Mouse (Mus musculus) left cerebral cortex, adult 18-20 months (tissue): Measurements from ENCODE around the gene Taf3. TPM values are rescaled to one million over a fixed set of nuclear protein-coding genes. Genes with fewer than 3 reads are reported as not detected.

Source experiments
- DNase-seq, 2 experiments: peaks; one replicate each; pipeline ENCODE4 v3.0.0; 2021 to 2022; ENCODE audit warnings: low spot score in 2 of 2, mixed read lengths in 1 of 2
- total RNA-seq, 2 experiments: library from RNA; stranded (reverse); gene quantifications; 2 replicates each; pipeline ENCODE4 v1.2.3; 2021

Gene Taf3
- total RNA-seq, 2 experiments from 2014 or later, result 14.3 to 17.1 TPM

DNA sequence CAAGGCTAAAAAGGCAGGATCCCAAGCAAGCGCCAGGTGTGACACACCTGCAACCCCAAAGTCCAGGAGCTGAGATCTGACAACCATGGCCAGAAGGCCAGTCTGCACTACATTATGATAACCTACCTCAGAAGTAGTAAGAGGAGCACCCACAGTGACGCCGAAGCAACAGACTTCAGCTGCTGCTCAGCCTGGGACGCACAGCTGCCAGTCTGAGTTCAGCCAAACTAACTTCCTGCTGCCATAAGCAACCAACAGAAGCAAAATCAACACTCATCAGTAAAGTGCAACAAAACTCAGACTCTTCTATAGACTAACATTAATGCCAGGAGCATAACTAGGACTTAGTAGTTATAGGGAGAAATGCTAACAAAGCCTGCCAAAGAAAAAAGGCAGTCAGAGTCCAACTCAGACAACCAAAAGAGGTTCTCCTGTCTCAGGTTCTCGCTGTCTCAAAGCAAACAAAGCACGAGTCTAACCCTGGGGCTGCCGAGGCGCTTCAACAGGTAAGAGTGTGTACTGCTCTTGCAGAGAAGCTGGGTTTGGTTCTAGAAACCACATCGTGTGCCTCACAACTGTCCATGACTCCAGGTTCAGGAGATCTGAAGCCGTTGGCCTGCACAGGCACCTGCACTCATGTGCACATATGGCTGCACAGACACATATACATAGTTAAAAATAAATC lies 33.3 kb downstream of the Taf3 start:
- DNase-seq, result no peak

DNA sequence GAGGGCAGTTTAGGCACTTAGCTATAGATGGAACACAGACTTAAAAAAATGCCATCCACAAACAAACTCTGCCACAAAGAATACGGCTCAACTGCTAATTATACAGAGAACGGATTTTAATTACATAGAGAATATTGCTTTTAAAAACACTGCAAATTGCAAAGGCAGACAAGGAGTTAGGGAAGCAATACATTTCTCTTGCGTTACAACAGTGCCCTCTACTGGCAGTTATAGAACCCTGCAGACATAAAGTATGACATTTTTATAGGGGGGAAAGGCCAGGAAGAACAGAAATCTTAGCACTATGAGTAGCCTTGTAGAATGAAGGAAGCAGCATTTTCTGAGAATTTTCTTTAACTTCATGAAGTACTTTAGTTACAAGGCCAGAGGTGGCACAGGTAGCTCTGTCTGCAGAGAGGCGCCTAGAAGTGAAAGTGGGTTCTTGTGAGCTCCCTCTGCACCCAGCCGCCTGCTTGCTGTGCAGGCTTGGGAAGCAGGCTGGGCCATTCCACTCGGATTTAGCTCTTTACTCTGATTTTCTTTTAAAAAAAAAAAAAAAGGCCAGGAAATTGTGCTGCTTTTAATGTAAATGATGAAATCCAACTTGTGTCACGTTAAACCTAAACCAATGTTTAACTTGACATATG lies 38.0 kb downstream of the Taf3 start:
- no peak for DNase-seq

DNA sequence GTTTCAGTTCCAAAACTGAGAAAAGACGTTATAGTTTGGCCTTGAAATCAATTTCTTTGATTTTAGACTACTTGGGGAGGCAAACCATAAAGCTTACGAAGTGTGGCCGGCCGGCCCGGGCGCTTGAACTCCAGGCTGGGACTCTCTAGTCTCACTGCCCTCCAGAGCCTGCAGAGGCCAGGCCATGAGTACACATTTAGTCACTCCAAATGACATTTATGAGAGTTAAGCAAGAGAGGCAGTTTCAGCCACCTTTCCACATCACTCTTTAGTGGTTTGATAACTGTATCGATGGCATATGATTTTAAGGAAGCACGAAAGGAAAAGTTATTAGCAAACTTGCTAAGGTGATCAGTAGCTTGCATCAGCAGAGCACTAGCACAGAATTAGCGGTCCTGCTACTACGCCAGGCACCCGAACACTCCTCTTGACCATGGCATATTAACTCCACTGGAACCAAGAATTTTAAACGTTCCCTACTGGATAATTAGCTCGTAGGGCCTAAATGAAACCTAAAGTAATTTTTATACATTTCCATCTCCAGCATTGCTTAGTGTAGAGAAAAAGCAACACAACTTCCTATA lies 38.6 kb downstream of the Taf3 start:
- no peak for DNase-seq

DNA sequence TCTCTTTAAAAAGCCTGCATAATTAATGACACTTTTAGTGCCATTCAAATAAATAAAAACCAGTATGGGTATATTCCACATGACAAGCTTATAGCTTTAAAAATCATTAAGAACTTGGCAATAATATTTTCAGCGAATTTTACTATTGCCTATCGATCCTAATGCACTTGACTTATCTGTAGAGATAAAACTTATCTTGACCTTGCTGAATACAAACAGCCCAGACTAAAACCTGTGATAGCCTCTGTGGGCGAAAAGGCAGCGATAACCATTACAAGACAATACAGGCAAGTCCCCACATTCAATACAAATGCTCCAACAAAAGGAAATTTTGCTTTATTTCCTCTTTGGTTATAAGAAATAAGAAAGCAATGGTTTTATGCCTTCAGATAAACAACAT lies 39.8 kb downstream of the Taf3 start:
- DNase-seq, result no peak

DNA sequence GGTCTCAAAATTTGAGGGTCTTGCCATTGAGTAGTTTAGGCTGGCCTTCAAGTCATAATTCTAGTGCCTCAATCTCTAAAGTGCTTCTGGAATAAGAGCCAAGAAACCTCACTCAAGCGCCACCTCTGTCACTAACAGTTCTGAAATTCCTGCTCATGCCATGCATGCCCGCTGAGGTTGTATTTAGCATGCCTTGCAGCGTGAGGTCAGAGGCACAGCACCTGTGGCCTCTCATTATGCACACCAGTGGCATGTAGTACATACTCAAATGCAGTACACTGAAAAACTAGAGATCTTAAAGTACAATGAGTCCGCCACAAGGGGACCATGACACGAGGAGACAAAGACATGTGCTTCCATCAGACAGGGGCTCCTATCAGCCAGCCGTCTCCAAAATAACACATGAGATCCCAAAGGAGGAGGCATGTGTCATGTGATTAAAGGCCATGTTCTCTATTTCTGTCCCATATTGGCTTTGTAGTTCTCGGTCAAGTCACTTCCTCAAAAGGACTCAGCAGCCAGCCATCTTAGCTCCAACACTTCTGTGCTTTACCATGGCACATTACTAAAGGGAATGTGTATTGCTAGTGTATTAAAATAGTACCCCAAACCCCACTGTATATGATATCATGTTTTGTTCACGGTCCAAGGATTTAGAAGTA lies 43.3 kb downstream of the Taf3 start:
- DNase-seq, result no peak

DNA sequence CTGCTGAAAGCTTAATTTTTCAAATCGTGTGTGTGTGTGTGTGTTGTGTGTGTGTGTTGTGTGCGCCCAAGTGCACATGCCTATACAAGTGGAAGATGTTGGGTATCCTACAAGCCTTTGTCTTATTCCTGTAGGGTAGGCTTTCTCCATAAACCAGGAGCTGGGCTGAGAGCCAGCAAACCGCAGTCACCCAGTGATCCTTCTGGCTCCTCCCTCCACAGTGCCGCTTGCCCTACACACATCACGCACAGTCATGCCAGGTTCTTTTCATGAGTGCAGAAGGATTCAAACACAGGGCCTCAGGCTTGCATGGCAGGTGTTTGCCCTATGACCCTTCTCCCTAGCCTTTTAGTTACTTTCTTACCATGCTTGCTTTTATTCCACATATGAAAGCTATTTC lies 45.0 kb downstream of the Taf3 start:
- DNase-seq, result no peak

DNA sequence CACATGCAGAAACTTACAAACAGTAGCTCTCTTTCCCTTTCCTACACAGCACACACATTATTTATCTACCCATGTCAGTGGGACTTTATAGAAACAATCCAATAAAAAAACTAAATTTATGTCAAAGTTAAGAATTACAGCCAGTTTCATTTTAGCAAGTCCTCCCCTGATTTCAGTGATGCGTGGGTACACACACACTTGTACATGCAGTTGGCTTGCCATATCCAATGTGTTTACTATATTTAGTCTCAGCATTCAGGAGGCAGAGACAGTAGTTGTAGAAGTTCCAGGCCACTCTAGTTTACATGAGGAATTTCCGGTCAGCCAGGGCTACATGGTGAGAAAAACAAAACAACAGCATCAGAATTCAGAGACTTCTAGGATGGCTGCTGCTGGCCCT lies 46.8 kb downstream of the Taf3 start:
- peak in 1 of 2 experiments; percentile 11 for DNase-seq

DNA sequence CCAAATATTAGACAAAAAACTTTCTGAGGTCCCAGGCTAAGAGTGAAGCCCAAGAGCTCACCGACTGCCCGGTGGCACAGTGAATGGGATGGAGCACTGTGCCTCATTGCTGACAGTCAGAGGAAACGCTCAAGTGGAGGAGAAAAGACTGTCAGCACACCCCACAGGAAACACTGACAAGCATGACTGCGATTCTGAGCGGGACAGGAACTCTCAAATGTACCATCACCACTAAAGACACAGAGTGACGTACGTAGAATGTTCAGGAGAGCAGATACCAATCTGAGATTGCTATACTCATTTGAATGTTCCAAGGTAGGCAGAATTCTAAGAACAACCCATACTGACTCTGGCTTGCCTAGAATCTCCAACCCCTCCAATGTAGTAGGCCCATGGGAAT lies 50.9 kb downstream of the Taf3 start:
- no peak for DNase-seq

DNA sequence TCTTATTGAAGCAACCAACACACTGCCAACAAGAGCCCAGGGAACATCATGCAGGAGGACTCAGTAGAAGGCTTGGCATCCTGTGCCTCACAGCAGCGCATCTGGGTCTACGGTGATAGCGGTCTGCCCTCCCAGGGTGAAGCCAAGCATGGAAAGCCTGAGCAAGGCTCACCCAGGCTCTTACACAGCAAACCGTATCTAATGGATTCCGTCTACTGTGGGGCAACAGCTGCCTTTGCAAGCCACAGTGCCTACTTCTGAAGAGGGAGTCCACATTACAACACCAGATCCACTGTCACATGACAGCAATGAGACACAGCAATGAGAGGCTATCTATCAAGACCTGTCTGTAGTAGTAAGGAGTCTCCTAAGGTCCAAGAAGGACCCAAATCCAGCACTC lies 52.3 kb downstream of the Taf3 start:
- DNase-seq, result no peak

DNA sequence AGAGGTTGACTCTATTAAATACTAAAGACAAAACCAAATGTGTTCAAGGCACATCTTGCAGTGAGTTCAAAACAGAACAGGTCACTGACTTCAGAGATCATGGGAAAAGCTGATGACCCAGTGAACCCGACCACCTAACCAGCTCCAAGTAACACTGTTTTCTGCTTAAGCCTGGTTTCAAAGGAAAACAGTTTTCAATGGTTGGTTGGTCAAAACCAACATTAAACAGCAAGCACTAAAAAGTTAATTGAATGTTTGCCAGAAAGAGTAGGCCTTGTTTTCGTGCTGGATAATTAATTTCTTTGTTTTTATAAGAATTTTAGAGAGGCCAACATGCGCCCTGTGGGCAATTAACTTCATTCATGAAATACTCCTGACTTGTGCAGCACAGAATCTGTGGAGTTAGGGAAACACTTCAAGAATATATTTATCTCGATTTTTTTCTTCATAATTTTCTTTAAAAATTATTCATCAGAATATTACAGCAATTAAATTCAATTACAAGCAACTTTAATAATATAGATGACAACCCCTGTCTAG lies 57.6 kb downstream of the Taf3 start:
- DNase-seq, result no peak

DNA sequence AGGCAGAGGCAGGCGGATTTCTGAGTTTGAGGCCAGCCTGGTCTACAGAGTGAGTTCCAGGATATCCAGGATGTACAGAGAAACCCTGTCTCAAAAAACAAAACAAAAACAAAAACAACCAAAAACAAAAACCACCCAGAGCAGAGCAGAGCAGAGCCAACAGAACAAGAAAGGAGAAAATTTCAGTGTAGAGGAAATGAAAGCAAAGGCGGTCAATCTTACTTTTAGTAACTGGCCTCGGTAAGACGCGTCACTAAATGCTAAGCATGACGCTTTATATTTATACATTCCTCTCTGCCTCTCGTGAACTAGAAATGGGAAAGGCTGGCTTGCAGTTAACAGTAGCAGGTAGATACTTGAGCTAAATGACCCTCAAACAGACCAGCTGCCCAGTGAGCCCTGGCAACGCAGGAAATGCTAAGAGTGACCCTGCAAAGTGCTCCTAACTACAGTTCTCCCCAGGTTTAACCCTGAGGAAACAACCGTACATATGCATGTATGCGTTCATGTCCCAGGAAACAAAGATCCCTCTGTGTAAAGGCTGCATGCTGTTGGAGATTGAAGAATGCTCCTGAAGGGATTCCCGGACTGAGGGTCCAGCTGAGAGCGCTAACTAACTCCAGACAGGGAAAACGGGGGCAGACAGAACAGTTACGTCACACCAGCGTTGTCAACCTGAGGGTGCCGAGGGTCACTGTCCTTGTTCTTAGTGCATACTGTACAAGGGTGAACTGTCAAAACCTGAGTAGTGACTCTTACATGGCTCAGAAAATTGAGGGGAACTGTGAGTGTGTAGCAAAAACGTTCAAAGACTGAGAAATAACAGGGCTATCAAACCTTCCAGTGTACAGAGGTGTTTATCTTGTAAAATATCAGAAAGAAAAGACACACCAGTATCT lies 58.5 kb downstream of the Taf3 start:
- DNase-seq, result no peak

DNA sequence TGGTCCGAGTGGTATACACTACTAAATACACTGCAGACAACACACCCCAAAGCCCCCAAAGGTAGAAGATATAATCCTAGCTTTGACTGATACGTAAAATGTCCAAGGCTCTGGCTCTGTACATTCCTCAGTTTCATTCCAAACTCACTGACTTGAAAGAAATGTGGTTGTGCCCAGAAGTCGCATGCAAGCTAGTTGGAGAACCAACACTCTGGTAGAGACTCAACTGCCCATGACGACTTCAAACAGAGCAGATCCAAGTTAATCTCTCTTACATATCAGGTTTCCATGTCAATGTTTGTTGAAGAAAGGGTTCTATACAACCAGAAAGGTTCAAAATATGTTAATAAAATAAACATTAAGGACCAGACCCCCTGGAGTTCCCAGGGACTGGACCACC lies 60.1 kb downstream of the Taf3 start:
- DNase-seq, result no peak

DNA sequence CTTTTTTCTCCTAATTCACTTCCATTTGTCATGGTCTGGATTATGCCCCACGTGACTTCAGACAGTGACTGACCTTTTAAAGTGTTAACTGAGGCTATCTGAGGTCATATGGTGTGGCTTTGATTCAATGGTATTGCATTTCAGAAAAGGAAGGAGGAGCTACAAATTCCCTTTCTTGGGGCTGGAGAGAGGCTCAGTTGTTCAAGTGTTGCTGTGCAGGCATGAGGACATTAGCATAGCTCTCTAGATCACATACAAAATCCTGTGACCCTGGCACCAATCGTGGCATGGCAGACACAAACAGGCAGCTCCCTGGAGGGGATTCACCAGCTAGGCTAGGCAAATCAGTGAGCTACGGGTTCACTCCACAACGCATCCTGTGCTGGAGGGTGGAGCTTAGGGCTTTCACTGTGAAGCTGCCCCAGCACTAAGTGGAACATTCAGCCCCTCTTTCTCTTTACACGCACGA lies 62.4 kb downstream of the Taf3 start:
- no peak for DNase-seq

DNA sequence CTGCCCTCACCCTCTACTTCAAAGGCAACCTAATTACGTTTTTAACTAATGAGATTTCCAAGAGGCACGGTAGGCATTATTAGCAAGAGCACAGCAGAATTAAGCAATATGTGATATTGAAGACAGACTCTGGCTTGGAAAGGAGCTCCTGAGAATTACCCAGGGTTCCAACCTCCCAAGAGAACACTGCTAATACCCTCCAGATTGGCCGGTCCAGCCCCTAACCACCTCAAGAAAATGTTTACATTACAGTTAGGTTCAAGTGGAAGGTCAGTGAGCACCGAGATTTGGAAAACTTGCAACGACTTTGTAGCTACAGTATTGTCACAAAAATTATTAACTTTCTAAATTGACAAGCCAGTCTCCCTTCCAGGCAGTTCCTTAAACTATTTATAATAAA lies 66.0 kb downstream of the Taf3 start:
- DNase-seq, result no peak

DNA sequence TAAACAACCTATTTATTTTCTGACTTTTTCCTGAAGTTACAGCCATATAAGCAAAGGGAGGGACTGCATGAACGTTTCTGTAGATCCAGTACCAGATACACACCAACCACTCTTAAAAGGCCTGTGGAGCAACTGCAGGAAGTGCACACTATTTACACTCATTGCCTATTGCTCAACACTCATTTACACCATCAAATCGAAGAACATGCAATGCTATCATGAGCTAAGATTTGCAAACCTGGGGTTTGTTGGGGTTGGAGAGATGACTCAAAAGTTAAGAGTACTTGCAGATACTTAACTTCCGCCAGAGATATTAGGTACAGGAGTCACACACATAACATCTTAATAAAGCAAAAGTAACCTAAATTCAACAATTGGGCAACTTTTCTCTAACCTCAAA lies 76.5 kb downstream of the Taf3 start:
- no peak for DNase-seq

DNA sequence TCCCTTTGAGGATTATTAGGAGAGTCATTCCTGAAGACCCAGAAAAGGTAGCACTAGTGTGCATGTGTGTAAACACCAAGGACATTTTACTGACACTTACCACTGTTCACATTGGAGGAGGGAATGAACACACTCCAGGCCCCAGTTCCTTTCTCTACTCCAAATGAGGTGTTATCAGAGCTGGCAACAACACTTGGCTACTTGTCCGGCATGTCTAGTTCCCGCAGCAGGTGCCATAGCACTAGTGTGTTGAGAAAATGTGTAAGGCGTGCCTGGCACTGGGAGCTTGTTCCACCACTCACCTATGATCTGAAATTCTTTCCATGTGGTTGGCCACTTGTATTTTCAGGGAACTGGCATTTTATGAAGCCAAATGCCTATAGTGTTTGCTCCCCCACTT lies 77.8 kb downstream of the Taf3 start:
- no peak for DNase-seq

DNA sequence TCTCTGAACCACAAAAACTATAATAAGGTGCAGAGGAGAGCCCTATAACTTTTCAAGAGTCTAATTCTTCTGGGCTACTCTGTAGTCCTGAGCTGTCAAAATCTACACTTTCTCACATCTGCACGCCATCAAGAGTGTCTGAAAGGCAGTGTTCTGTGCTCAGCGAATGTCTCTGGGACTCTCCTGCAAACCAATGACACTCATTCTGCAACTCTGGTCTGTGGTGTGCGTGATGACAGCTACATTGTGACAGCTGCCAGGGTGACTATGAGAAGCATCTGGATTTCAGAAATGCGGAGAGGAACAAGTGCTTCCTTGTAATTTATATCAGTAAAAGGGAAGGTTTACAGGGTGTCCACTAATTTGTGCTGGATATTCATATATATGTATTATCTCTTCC lies 78.2 kb downstream of the Taf3 start:
- DNase-seq, result no peak

DNA sequence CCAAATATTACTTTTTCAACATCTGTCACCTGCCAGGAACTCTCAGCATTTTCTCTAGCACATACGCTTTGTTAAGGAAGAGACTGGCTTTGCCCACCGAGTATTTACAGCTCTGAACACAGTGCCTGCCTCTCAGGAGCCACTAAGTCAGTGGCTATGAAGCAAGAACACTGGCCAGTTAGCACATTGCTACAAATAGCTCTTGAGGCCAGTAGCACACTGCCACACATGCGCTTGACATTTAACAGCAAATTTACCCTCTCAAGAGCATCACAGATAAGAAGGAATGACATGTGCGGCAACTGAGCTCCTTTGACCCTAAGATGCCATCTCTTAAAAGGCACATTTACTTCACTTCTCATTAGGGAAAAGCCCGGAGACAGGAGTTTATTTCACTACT lies 78.7 kb downstream of the Taf3 start:
- no peak for DNase-seq

DNA sequence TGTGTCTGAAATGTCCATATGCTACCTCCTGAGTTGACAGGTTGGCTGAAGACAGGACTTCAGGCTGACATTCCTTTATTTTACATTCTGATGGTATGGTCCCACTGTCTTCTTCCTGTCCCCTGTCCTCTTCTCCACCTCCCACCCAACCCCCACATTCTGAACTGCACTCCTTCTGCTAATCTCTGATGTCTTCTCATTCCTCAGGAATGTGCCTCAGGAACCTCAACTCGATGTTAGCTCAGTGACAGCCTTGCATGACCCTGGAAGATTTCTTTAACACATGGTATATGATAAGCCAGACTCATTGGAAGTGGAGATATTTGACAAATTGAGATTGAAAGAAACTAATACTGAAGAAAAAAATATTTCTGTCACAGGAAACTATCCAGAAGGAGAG lies 81.8 kb downstream of the Taf3 start:
- no peak for DNase-seq

DNA sequence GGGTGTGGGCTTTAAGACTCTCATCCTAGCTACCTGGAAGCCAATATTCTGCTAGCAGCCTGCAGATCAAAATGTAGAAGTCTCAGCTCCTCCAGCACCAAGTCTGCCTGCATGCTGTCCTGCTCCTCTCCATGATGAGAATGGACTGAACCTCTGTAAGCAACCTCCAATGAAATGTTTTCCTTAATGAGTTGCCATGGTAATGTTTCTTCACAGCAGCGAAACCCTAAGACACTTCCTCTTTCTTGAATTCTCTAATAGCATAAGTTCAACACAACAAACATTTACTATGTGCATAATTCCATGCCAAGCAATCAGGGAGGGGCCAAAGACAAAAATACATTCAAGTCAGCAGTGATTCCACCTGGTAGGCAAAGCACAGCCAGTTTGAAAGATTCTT lies 82.8 kb downstream of the Taf3 start:
- no peak for DNase-seq

DNA sequence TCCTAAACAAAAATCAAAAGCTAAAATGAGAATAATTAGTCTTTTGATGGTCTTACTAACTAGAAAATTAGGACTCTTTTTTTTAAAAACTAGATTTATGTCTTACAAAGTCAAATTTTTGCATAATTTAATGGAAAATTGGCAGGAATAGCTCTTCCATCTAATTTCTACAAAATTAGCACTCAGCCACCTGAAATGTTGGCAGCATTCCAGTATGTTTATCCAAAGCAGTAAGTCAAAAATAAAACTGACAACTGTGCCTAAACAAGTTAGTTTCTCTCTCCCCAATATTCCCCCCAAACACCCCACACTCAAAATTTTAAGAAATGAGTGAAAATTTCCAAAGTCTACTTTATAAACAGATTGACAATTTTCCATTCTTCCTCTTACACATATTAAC lies 85.5 kb downstream of the Taf3 start:
- no peak for DNase-seq
